Mouse (Mus musculus) small intestine, adult 2 months (tissue): Measurements from ENCODE around the gene Ptrh2.

Experiments used
- CTCF ChIP-seq: fragments of 200-500 bp; IDR thresholded peaks from 2 replicates; pipeline ENCODE4 v1.5.1; 2012; ENCODE audit warnings: low read depth, mild to moderate bottlenecking, control low read depth, inconsistent platforms, low read length, moderate library complexity, mixed read lengths; ENCODE audit not compliant: insufficient replicate concordance, insufficient read length; ENCODE audit errors: extremely low read depth
- POLR2A ChIP-seq: fragments of 200-500 bp; IDR thresholded peaks from 2 replicates; pipeline ENCODE4 v1.6.1; 2012; ENCODE audit warnings: low read depth, mild to moderate bottlenecking, control low read depth, inconsistent platforms, low read length, moderate library complexity

DNA sequence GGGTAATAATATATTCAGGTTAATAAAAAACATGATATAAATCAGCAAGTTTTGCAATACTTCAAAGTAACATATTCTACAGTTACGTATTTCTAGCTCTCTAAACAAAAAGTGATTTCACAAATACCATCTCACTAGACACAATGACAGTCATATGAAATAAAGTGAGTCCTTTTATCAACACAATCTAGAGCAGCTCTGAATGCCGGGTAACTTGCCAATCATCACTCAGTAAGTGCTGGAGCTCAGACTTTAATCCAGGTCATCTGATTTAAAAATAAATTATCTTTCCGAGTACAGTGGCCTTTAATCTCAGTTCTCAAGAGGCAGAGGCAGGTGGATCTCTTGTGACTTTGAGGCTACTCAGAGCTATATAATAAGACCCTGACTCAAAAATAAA is 2.4 kb upstream of the Ptrh2 start:
- no peak for TF ChIP-seq CTCF
- no peak for TF ChIP-seq POLR2A
